Mouse (Mus musculus) retina, embryonic 14.5 days (tissue): Measurements from ENCODE around the gene Slc27a1.
A peak's percentile ranks its signal among the peaks of the same experiment; 100 is the strongest.

ENCODE experiments used
- DNase-seq: peaks from one replicate; pipeline ENCODE4 v3.0.0-alpha.2; 2015; ENCODE audit warnings: low spot score

Gene Slc27a1

GRCm38 (mm10) chr8:71626753-71627152, 58.1 kb downstream of the Slc27a1 start:
- no peak for DNase-seq

GRCm38 (mm10) chr8:71627265-71628099, 58.8 kb downstream of the Slc27a1 start:
- DNase-seq = no peak

GRCm38 (mm10) chr8:71628396-71629095, 59.9 kb downstream of the Slc27a1 start:
- no peak for DNase-seq

GRCm38 (mm10) chr8:71629096-71629697, 60.5 kb downstream of the Slc27a1 start:
- DNase-seq = peak; percentile 92

- DNase-seq = peak; percentile 65
These were observed 61.1 kb downstream of the Slc27a1 start for GRCm38 (mm10) chr8:71629781-71630212.

- DNase-seq = no peak
These were observed 62.1 kb downstream of the Slc27a1 start for GRCm38 (mm10) chr8:71630761-71631160.

- no peak for DNase-seq
These were observed 63.2 kb downstream of the Slc27a1 start for GRCm38 (mm10) chr8:71631897-71632296.

GRCm38 (mm10) chr8:71633164-71633563, 64.5 kb downstream of the Slc27a1 start:
- DNase-seq = no peak

GRCm38 (mm10) chr8:71633981-71634667, 65.4 kb downstream of the Slc27a1 start:
- DNase-seq = peak; percentile 73
